Mouse (Mus musculus) liver, adult 2 months (tissue): ENCODE results near the gene Alpk1.
A peak's percentile ranks its signal among the peaks of the same experiment; 100 is the strongest.

Source experiments
- CTCF ChIP-seq: fragments of 200-500 bp; IDR thresholded peaks from 2 replicates; pipeline ENCODE4 v1.5.1; 2011; ENCODE audit warnings: low read depth, low read length, control low read depth
- POLR2A ChIP-seq: fragments of 200-500 bp; IDR thresholded peaks from 2 replicates; pipeline ENCODE4 v1.6.1; 2011; ENCODE audit warnings: low read length, control low read depth; ENCODE audit not compliant: insufficient read depth; ENCODE audit errors: extremely low read depth

DNA sequence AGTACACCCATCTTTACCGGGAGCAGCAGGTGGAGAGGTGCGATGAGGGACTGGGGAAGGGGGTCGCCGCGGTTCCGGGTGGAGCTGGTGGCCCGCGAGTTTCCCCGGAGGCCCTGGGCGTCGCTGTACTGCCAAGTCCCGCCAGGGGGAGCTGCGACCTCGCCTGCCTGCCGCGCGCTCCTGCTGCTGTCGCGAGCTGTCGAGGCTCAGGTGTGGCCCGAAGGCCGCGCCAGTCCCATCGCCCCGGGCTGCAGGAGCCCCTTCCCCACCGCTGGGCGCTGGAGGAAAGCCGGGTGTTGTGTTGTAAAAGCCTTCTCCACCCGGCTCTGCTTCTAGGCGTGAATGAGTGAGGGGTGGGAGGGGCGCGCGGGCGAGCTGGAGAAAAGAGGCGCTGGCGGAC lies 155.0 kb downstream of the Alpk1 start:
- TF ChIP-seq CTCF, result peak; percentile 87
- no peak for TF ChIP-seq POLR2A
